30 mouse cellular contexts compared by ENCODE assay signal in genomic region chr15:78758132-78758531, GRCm38 (mm10). TPM values are rescaled to one million over a fixed set of nuclear protein-coding genes. Genes with fewer than 3 reads are reported as not detected.
"Had no signal": no experiment of that assay in that cellular context is flagged by ENCODE, and none has a peak within 500 bp of the region (broad histone marks: within the 10 kb centered on the region; RNA-seq: fewer than 3 reads in every experiment).

No protein-coding gene starts in this region.

- H3K4me3 ChIP-seq: embryonic facial prominence, embryonic 10.5 days; embryonic facial prominence, embryonic 12.5 days; embryonic facial prominence, embryonic 13.5 days; embryonic facial prominence, embryonic 15.5 days; erythroblast, embryonic 14.5 days; forebrain, embryonic 10.5 days; forebrain, embryonic 12.5 days; forebrain, embryonic 13.5 days; forebrain, embryonic 15.5 days; gastrocnemius, adult 2 months; heart, adult 2 months; heart, embryonic 10.5 days had no signal

- H3K9me3 ChIP-seq: embryonic facial prominence, embryonic 10.5 days; embryonic facial prominence, embryonic 12.5 days; embryonic facial prominence, embryonic 13.5 days; embryonic facial prominence, embryonic 15.5 days; forebrain, embryonic 10.5 days; forebrain, embryonic 12.5 days; forebrain, embryonic 13.5 days; forebrain, embryonic 15.5 days; heart, embryonic 10.5 days had no signal

- H3K27ac ChIP-seq: embryonic facial prominence, embryonic 10.5 days; embryonic facial prominence, embryonic 12.5 days; embryonic facial prominence, embryonic 13.5 days; embryonic facial prominence, embryonic 15.5 days; forebrain, embryonic 10.5 days; forebrain, embryonic 12.5 days; forebrain, embryonic 13.5 days; forebrain, embryonic 15.5 days; gastrocnemius, adult 2 months; heart, adult 2 months; heart, embryonic 10.5 days had no signal

- ATAC-seq: forebrain, embryonic 13.5 days; forebrain, embryonic 14.5 days; forebrain, embryonic 15.5 days; forebrain, embryonic 16.5 days; forebrain, postnatal 0 days had no signal

- H3K4me1 ChIP-seq: embryonic facial prominence, embryonic 12.5 days; embryonic facial prominence, embryonic 13.5 days; embryonic facial prominence, embryonic 15.5 days; heart, embryonic 10.5 days had no signal

- DNase-seq: cerebellum, adult 9-10 months; cerebellum, adult 9-11 months; cerebellum, postnatal 10 days; cerebellum, postnatal 14 days; cerebellum, postnatal 25 days; cerebellum, postnatal 36 days; embryo, embryonic 11 days; forebrain, postnatal 0 days; gastrocnemius, adult 2 months; gastrocnemius, postnatal 10 days; gastrocnemius, postnatal 14 days; gastrocnemius, postnatal 25 days; gastrocnemius, postnatal 36 days; heart, adult 11 months; heart, adult 2 months had no signal

- H3K9ac ChIP-seq: embryonic facial prominence, embryonic 12.5 days; embryonic facial prominence, embryonic 13.5 days; embryonic facial prominence, embryonic 15.5 days; forebrain, embryonic 12.5 days; forebrain, embryonic 13.5 days; forebrain, embryonic 15.5 days; forebrain, postnatal 0 days had no signal

- H3K36me3 ChIP-seq: embryonic facial prominence, embryonic 12.5 days; embryonic facial prominence, embryonic 13.5 days; embryonic facial prominence, embryonic 15.5 days; forebrain, embryonic 15.5 days; heart, embryonic 10.5 days had no signal

- H3K4me2 ChIP-seq: embryonic facial prominence, embryonic 12.5 days; embryonic facial prominence, embryonic 13.5 days; embryonic facial prominence, embryonic 15.5 days; forebrain, embryonic 12.5 days; forebrain, embryonic 13.5 days; forebrain, embryonic 15.5 days had no signal

- H3K27me3 ChIP-seq: embryonic facial prominence, embryonic 12.5 days; embryonic facial prominence, embryonic 13.5 days; embryonic facial prominence, embryonic 15.5 days; forebrain, embryonic 12.5 days; forebrain, embryonic 13.5 days; forebrain, embryonic 15.5 days had no signal

RNA-seq across cellular contexts. Expression of gene Elfn2, which starts 39.6 kb away (rescaled TPM):
- total RNA-seq: common myeloid progenitor, adult 5-6 weeks; granulocyte monocyte progenitor cell, adult 5-6 weeks had no signal
- polyA plus RNA-seq: embryonic facial prominence, embryonic 11.5 days; heart, embryonic 10.5 days had no signal

RNA-seq across cellular contexts. Expression of gene Card10, which starts 44.7 kb away (rescaled TPM):
- total RNA-seq: common myeloid progenitor, adult 5-6 weeks; granulocyte monocyte progenitor cell, adult 5-6 weeks had no signal
